Mouse (Mus musculus) CH12.LX (cell line): ENCODE data around the gene Dpf3.

Experiments
- CHD2 ChIP-seq: IDR thresholded peaks from 2 replicates; pipeline ENCODE4 v1.6.1; 2011; ENCODE audit warnings: low read length, improper control_type of control experiment
- E2F4 ChIP-seq: IDR thresholded peaks from 2 replicates; pipeline ENCODE4 v1.6.1; 2011; ENCODE audit warnings: low read depth, low read length, improper control_type of control experiment; ENCODE audit not compliant: insufficient replicate concordance
- ELF1 ChIP-seq: IDR thresholded peaks from 2 replicates; pipeline ENCODE4 v1.6.1; 2014; ENCODE audit warnings: low read depth, mild to moderate bottlenecking, inconsistent platforms, low read length, improper control_type of control experiment
- KAT2A ChIP-seq: IDR thresholded peaks from 2 replicates; pipeline ENCODE4 v1.6.1; 2012; ENCODE audit warnings: low read length, improper control_type of control experiment, inconsistent platforms; ENCODE audit not compliant: insufficient replicate concordance
- MXI1 ChIP-seq: IDR thresholded peaks from 2 replicates; pipeline ENCODE4 v1.6.1; 2011; ENCODE audit warnings: mild to moderate bottlenecking, low read depth, low read length, improper control_type of control experiment
- POLR2A ChIP-seq: IDR thresholded peaks from 2 replicates; pipeline ENCODE4 v1.6.1; 2011; ENCODE audit warnings: low read depth, mild to moderate bottlenecking, improper control_type of control experiment, low read length
- SIN3A ChIP-seq: IDR thresholded peaks from 2 replicates; pipeline ENCODE4 v1.6.1; 2012; ENCODE audit warnings: low read length, improper control_type of control experiment, inconsistent platforms
- ZC3H11A ChIP-seq: IDR thresholded peaks from 2 replicates; pipeline ENCODE4 v1.6.1; 2012; ENCODE audit warnings: low read depth, mild to moderate bottlenecking, inconsistent platforms, low read length, improper control_type of control experiment

DNA sequence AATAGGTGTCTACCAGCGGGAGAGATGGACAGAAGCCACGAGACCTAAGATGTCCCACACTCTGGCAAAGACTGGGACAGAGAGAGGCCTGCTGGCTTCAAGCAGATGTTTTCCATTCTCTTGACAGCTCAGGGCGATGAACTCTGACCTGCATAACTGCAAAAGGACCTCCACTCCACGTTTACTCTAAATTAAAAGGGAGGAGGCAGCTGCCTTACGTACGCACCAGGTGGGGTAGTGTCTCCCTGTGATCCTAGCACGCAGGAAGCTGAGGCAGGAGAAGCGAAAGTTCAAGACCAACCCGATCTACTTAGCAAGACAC is 8.4 kb upstream of the Dpf3 start:
- TF ChIP-seq POLR2A: no peak
- TF ChIP-seq ELF1: no peak
- no peak for TF ChIP-seq KAT2A
- TF ChIP-seq ZC3H11A: no peak
- TF ChIP-seq SIN3A: no peak
- no peak for TF ChIP-seq CHD2
- TF ChIP-seq E2F4: no peak
- no peak for TF ChIP-seq MXI1
